Mouse (Mus musculus) left cerebral cortex, postnatal 14 days (tissue): ENCODE measurements at regions not wholly inside any gene's neighbourhood (a gene's known extent, or its start where the extent isn't known, plus 50 kb on each side); places are given as distances from the start of the nearest gene placed in this dataset.

ENCODE experiments used
- DNase-seq, 2 experiments: peaks; one replicate each; pipeline ENCODE4 v3.0.0; 2021 to 2022; ENCODE audit warnings: low spot score in 2 of 2, mixed read lengths in 1 of 2
- intact Hi-C: fragments of 180-260 bp; cut with DNase I; formaldehyde crosslinking; loops from one replicate; pipeline ENCODE4 v1.15.1; 2025

DNA sequence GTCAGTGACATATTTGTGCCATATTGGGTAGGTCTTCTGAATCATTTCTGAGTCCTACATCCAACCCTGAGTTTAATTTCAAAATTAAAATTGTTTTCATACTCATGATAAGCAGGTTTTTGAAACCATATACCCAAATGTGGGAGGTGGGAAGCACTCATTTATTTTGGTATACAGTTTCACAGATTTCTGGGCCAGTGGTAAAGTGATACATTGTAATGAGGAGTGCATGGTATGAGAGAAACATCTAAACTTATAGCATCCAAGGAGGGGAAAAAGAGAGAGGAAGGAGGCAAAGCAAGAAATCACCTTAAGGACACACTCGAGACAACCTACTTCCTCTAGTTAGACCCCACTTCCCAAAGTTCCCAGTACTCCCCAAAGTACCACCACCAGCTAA lies 157.6 kb downstream of the Mreg start:
- DNase-seq, result no peak
- intact Hi-C loops, result no loop called here

- no peak for DNase-seq
- intact Hi-C loops, result no loop called here
Measured at GRCm38 (mm10) chr1:72050858-72051257, 161.2 kb downstream of the Mreg start.

- intact Hi-C loops, result no loop called here
- DNase-seq, result no peak
Measured at GRCm38 (mm10) chr1:72046072-72046471, 166.0 kb downstream of the Mreg start.

GRCm38 (mm10) chr1:72038518-72038917 lies 173.6 kb downstream of the Mreg start:
- intact Hi-C loops, result no loop called here
- DNase-seq, result no peak

GRCm38 (mm10) chr1:72036600-72036999 lies 175.5 kb downstream of the Mreg start:
- intact Hi-C loops, result no loop called here
- DNase-seq, result no peak

DNA sequence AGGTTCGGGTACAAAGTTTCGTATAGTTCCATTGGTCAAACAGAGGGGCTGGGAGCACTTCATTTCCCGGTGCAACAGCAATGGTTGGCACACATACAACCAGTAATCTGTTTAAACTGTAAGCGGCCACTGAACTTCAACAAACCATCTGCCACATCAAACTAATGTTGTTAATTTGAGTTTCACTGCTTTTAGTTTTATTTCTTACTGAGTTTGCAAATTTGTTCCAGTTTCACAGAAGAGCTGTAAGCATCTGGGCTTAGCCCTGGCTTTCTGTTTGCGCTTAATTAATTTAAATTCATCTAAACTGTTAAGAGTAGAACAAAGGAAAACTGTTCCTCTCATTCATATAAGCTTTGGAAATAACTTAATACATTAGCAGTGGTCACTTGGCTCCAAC lies 176.0 kb downstream of the Mreg start:
- no peak for DNase-seq
- intact Hi-C loops, result no loop called here

DNA sequence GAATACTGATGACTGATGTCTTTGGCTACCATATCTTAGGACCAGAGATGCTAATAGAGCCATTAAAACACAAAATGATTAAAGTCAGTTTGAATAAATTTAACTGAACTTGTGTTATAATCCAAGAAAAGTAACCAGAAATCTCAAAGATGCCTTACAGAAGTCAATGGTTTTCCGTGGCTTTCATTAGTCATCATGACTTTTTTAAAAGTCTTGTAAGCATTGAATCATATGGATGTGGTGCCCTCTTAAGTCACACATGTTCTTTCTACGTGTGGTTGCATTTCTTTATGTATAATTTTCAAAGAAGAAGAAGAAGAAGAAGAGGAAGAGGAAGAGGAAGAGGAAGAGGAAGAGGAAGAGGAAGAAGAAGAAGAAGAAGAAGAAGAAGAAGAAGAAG lies 178.2 kb downstream of the Mreg start:
- intact Hi-C loops, result no loop called here
- no peak for DNase-seq

GRCm38 (mm10) chr1:72032214-72032613 lies 179.9 kb downstream of the Mreg start:
- intact Hi-C loops, result no loop called here
- no peak for DNase-seq

GRCm38 (mm10) chr1:72030763-72031405 lies 181.2 kb downstream of the Mreg start:
- no peak for DNase-seq
- intact Hi-C loops, result no loop called here

DNA sequence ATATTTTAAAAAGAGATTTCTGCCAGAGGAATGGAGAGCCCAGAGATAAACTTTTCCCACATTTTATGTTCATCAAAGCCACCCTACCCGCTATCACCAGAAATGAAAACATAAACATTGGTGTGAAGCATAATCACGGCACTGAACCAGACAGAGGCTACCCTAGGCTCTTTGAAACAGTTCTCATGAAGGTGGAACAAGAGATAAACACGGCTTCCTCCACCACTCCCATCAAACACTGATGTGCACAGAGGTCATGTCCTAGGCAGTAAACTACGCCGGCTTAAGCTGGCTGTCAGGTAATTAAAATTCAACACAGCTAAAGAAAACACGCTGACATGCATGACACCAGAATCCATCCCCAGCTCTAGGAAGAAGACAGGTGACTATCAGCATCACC lies 182.5 kb downstream of the Mreg start:
- intact Hi-C loops, result no loop called here
- DNase-seq, result no peak

- no peak for DNase-seq
- intact Hi-C loops, result no loop called here
Measured at GRCm38 (mm10) chr1:72026861-72027260, 185.2 kb downstream of the Mreg start.

DNA sequence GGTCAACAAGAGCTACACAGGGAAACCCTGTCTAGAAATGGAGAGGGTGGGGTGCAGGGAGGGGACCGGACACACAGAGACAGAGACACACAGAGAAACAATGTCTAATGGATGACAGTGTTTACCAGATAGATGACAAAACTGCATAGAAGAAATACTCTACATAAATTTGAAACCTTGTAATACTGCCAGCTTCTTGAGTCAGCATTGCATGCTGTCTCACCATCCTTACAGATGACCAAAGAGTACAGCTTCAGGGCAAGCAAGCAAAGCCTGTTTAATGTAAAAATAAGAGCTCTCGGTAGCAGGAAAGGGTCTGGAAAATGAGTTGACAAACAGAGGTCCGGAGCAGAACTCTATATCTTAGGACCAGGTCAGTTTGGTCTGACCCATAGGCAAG lies 189.5 kb downstream of the Mreg start:
- DNase-seq, result no peak
- intact Hi-C loops, result no loop called here

DNA sequence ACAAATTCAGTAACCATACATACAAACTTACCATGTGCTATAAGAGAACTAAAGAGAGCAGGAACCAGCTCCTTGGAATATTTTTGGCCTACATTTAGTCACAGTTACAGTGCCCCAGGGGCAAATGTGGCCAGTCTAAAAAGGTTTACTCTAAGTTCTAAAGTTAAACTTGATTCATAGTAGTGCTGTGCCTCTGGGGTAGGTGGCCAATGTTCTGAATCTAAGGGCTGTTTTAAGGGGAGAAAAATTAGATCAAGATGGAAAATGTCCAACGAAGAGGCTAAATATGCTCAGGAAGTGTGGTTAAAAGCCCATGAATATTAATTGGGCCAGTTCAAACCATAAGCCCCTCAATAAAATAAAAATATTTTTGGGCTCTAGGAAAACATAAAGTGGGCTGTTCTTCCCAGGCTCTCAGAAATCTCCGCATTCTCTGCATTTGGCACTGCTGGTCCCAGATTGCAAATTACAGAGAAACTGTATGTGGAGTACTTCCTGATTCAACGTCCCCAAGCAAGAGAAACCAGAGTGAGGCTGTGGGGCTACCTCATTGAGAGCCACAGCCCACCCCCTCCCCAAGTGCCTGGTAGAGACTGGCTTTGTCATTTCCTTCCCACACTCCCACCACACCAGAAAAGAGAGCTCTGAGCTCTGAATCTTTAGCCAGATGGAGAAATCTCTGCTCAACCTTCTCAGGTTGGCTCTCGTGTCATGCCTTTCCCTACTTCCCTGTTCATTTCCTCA lies 193.5 kb downstream of the Mreg start:
- DNase-seq, result no peak
- intact Hi-C loops, result no loop called here

- DNase-seq, result no peak
- intact Hi-C loops, result no loop called here
Measured at GRCm38 (mm10) chr1:72017814-72018478, 194.2 kb downstream of the Mreg start.

DNA sequence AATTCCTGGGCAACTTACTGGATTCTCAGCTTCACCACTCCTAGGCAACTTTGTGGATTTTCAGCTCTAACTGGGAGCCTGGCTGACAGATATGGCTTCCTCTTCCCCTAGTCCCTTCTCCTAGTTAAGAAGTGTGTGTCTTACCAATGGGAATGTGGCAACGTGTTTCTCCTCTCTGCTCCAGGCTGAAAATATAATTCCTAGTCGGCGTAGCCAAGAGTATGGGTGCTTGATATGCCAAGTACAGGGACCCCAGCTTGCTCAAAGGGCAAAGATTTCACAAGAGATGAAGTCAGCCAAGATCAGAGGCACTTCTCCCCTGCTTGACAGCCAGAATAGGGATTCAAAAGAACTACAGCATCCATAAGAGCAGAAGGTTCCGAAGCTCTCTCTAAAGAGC lies 196.6 kb downstream of the Mreg start:
- intact Hi-C loops, result no loop called here
- DNase-seq, result no peak

DNA sequence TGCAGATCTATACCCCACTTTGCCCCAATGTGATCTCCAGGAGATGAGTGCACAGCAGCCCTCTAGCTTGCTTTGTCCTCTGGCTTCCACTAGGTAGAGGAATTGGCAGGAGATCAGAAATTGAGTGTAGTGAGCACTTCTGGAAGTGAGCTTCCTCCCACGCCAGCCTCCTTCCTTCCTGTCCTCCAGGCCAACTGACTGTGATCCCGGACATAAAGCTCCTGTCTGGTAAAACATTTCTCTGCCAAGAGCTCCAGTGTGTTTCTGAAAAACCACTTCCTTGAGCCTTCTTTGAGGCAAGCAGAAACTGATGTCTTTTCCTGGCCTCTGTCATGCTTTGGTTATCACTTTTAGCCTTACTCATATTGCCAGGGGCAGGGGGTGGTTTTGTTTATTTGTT lies 197.5 kb downstream of the Mreg start:
- intact Hi-C loops, result no loop called here
- DNase-seq, result no peak

GRCm38 (mm10) chr1:72013863-72014262 lies 198.2 kb downstream of the Mreg start:
- intact Hi-C loops, result no loop called here
- DNase-seq, result no peak

- DNase-seq, result no peak
- intact Hi-C loops, result no loop called here
Measured at GRCm38 (mm10) chr1:72012710-72013109, 199.4 kb downstream of the Mreg start.

DNA sequence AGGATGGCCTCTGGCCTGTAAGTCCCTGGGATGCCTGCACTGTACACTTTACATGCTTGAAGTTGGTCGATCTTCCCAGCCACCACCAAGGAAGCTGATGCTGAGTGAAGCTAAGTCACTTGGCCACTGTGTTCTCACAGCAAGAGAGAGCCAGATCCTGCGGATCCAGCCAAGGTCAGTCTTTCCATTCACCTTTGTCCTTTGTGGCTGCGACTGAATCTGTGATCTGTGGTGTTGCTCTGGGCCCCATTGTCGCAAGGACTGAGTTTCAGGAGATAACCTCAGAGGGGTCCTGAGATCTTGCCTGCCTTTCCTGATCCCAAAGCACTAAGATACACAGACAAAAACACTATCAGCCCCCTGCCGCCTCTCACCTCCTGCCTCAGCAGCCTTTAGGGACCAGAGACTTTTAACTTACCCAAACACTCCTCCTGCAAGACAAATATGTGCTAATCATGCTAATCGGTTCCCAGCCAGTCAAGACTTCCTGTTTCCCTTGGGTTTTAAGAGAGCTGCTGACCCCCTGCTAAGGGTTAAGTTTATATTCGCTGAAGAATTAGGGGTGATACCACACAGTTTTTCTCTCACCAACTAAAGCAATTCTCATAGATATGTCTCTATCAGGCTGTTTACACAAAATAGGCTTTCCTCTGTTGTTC lies 202.7 kb downstream of the Mreg start:
- intact Hi-C loops, result no loop called here
- DNase-seq, result no peak

DNA sequence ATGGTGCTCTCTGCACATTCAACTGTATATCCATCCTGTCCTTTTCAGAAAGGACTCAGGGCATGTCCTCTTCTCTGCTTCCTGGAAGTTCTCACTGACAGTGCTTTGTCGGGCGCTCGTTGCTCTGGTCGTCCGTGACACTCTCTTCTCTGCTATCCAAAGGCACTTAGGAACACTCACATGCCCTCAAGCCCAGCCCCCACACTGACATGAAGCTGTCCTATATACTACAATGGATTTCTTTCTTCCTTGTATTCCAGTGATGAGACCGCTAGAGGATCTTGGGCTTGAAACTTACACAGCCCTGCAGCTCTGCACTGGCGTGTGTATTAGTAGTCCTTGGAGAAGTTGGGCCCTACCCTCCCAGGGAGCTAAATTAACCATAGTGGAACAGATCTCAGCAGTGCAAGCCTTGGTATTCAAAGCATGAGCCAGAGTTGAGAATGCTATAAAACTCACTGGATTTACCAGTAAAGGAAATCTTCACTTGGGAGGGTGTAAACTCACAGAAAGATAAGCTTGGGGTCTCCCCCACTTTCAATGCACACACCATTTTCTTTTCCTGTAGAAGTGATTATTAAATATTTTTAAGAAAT lies 205.3 kb downstream of the Mreg start:
- DNase-seq, result no peak
- intact Hi-C loops, result no loop called here
